Mouse (Mus musculus): ENCODE measurements around the gene Mpo. TPM values are rescaled to one million over a fixed set of nuclear protein-coding genes. Genes with fewer than 3 reads are reported as not detected.

The Mpo gene
- total RNA-seq (2021): under 1 TPM in 1 of 2 experiments, not detected in 1; 0.22 TPM
- long read RNA-seq: 0 reads

GRCm38 (mm10) chr11:87793460-87793859, at the start of gene Mpo:
Gene Mpo (plus strand): TSS chr11:87793581.
- no peak for DNase-seq (ENCODE audit: low spot score in 2 of 2)

GRCm38 (mm10) chr11:87743691-87744090, 49.7 kb upstream of the Mpo start:
- no peak for DNase-seq (ENCODE audit: low spot score in 2 of 2)

- no peak for DNase-seq (ENCODE audit: low spot score in 2 of 2)
These were observed 48.4 kb upstream of the Mpo start for GRCm38 (mm10) chr11:87744964-87745363.

DNA sequence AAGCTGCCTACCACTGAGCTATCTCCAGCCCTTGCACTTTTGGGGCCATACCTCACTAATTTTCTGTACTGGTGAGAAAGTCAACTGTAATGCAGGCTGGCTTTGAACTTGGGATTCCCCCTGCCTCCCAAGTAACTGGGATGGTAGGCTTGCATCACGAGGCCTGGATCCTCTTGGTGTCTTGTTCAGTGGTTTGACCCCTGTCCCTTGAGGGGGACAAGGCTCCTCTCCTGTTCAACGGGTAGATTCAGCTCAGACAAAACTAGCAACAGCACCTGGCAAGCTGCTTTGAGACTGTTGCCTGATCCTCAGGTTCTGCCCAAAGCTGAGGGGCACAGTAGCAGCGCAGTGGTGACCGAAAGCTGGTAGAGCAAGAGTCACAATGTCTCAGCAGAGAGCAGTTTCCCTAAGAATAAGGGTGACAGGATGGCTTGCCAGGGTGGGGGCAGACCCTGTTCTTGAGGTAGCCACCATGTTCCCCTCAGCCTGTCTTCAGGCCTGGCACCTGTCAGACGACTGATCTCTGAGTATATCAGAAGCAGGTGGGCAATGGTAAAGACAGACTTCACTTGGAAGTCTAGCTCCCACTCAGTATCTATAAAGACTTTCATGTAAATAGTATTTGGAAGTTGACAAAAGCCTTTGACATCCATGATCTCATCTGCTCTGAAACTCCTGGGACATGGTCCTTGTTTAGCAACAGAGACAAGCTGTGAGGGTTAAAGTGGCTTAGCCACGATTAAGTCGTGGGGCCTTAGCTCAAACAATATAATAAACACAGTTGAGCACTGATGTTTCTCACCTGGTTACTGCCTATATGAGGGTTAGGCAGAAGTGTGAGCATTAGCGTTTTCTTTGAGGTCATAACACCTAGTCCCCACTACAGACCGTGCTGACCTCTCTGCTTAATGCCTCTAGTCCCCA, 47.5 kb upstream of the Mpo start:
- DNase-seq (ENCODE audit: low spot score in 2 of 2): no peak

DNA sequence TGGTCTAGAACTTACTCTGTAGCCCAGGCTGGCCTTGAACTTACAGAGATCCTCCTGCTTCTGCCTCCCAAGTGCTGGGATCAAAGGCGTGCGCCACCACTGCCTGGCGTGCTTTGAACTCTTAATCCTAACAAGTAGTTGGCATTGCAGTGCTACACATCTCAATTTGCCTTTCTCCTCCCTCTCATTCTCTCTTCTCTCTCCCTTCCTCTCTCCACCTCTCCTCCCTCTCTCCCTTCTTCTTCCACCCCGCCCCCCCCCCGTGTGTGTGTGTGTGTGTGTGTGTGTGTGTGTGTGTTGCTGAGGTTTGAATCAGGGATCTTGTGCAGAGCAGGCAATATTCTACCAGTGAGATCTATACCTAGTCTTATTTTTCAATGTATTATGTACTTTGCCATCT, 46.1 kb upstream of the Mpo start:
- no peak for DNase-seq (ENCODE audit: low spot score in 2 of 2)

- DNase-seq (ENCODE audit: low spot score in 2 of 2): peak; percentile 26 to 65
These were observed 45.7 kb upstream of the Mpo start for GRCm38 (mm10) chr11:87747716-87748115.

- no peak for DNase-seq (ENCODE audit: low spot score in 2 of 2)
These were observed 45.0 kb upstream of the Mpo start for GRCm38 (mm10) chr11:87748132-87749119.

GRCm38 (mm10) chr11:87749192-87750042, 44.0 kb upstream of the Mpo start:
- no peak for DNase-seq (ENCODE audit: low spot score in 2 of 2)

DNA sequence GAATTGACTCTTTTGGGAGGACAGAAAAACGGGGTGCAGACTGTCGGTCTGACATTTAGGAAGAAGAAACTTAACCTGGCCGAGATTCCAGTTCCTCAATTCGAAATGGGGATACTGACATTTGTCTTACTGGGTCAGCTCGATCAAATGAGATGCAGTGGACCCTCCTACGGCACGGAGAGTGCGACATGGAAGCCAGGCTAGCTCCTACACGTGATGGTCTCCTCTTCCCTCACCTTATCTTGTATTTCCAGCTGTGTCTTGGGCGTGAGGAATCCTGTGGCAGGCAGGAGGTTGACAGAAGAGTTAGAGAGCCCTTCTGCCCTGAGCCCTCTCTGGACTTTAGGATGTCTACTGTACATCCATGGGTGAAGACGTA, 43.3 kb upstream of the Mpo start:
- no peak for DNase-seq (ENCODE audit: low spot score in 2 of 2)

DNA sequence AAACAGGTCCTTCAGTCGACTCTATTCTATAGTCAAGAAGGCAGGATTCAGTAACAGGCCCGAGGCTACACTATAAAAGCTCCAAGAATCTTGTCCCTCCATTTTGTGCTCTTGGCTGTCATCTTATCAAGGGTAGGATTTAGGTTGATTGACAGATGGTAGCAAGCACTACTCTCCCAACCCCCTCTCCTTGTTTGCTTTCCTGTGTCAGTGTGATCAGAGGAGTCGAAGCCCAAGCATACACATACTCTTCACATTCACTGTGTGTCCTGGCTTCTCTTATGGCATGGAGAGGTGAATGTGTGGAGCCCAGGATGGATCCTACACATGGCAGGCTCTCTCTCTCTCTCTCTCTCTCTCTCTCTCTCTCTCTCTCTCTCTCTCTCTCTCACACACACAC, 42.9 kb upstream of the Mpo start:
- no peak for DNase-seq (ENCODE audit: low spot score in 2 of 2)

GRCm38 (mm10) chr11:87751031-87751430, 42.4 kb upstream of the Mpo start:
- DNase-seq (ENCODE audit: low spot score in 2 of 2): no peak

DNA sequence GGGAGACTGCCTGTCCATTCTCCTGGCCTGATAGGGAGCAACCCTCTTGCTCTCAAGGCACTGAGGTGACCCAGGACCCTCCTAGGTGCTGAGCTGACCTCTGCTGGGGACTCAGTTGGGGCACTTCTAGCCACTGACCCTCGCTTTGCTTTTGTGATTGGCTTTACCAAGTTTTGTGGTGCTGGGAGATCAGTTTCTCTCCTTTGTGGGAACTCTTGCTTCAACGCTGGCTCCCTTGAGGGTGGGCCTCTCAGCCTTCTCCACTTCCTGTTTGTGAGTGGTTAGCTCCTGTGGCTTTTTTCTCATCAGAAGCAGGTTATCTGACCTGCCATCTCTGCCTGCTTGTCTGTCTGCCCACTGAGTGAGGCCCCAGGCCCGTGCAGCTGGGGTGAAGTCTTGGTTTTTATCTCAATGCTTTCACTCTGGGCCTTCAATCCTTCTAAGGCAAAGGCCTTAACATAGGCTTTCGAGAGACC, 41.9 kb upstream of the Mpo start:
- no peak for DNase-seq (ENCODE audit: low spot score in 2 of 2)

DNA sequence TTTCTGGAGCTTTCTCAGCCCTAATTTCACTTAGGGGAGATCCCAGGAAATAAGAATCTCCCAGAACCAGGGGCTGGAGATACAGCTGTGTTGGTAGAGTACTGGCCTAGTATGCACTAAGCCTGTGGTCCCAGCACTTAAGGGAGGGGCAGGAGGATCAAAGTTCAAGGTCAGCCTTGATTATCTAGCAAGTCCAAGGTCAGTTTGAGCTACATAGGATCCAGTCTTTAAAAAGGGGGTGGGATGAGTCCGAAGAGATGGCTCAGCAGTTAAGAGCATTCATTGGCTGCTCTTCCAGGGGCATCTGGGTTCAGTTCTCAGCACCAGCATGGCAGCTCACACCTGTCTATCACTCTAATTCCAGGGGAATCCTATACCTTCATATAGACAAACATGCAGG, 41.1 kb upstream of the Mpo start:
- no peak for DNase-seq (ENCODE audit: low spot score in 2 of 2)

GRCm38 (mm10) chr11:87753255-87753654, 40.1 kb upstream of the Mpo start:
- DNase-seq (ENCODE audit: low spot score in 2 of 2): no peak

- no peak for DNase-seq (ENCODE audit: low spot score in 2 of 2)
These were observed 39.4 kb upstream of the Mpo start for GRCm38 (mm10) chr11:87753891-87754501.

DNA sequence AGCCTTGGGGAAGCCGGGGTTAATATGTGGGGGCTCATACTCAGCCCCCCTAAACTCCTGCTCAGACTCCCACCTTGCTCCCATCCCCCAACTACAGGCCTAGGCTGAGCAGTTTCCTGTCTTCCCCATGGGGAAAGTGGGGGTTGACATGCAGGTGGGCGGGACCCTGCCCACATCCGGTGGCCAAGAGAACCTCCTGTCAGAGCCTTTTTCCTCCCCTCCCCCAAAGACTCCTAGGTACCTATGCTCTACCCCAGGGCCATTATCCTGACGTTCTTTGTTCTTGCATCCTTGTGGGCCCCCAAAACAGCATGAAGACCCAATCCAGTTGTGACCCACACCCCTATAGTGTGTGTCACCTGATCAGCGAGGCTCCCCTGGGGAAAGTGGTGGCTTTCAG, 38.8 kb upstream of the Mpo start:
- DNase-seq (ENCODE audit: low spot score in 2 of 2): no peak

DNA sequence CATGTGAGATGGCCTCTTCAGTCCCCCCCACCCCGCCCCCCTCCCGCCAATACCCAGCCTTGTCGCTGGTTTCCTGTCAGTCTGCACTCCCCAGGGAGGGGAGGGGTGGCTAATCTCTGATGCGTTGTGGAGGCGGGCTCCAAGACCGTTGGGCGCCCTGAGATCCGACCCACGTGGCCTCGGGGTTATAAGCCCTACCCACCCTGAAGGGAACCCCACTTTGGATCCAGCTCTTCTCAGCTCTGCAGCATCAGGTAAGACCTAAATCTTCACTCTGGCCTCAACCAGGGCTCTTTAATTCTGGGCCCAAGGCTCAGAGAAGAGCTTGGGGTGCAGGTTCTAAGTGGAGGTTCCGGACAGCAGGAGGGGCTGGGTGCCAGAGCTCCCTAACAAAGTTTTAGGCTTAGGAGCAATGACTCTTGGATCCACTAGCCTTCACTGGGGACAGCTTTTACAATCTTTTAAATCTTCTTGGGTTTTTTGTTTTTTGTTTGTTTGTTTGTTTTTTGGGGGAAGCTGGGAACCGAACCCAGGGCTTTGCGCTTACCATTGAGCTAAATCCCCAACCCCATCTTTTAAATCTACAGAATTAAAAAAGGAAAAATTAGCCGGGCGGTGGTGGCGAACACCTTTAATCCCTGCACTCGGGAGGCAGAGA, 37.9 kb upstream of the Mpo start:
- DNase-seq (ENCODE audit: low spot score in 2 of 2): no peak

GRCm38 (mm10) chr11:87756251-87756820, 37.0 kb upstream of the Mpo start:
- DNase-seq (ENCODE audit: low spot score in 2 of 2): no peak
